Mouse (Mus musculus): ENCODE measurements around the gene Iffo2.

Iffo2 gene

GRCm38 (mm10) chr4:139637847-139638246 lies 107.5 kb downstream of the Iffo2 start:
- DNase-seq (ENCODE audit: extremely low read depth, low read depth): no peak

- DNase-seq (ENCODE audit: extremely low read depth, low read depth): no peak
These were observed 108.0 kb downstream of the Iffo2 start for GRCm38 (mm10) chr4:139638356-139638755.

GRCm38 (mm10) chr4:139639801-139640200 lies 109.5 kb downstream of the Iffo2 start:
- DNase-seq (ENCODE audit: extremely low read depth, low read depth): no peak

GRCm38 (mm10) chr4:139640333-139640732 lies 110.0 kb downstream of the Iffo2 start:
- DNase-seq (ENCODE audit: extremely low read depth, low read depth): no peak

GRCm38 (mm10) chr4:139640775-139641174 lies 110.4 kb downstream of the Iffo2 start:
- peak; percentile 22 for DNase-seq (ENCODE audit: extremely low read depth, low read depth)

- no peak for DNase-seq (ENCODE audit: extremely low read depth, low read depth)
These were observed 111.6 kb downstream of the Iffo2 start for GRCm38 (mm10) chr4:139641829-139642425.

GRCm38 (mm10) chr4:139643972-139644371 lies 113.6 kb downstream of the Iffo2 start:
- DNase-seq (ENCODE audit: extremely low read depth, low read depth): peak; percentile 26

- DNase-seq (ENCODE audit: extremely low read depth, low read depth): no peak
These were observed 116.6 kb downstream of the Iffo2 start for GRCm38 (mm10) chr4:139646916-139647315.

GRCm38 (mm10) chr4:139650086-139650743 lies 119.9 kb downstream of the Iffo2 start:
- DNase-seq (ENCODE audit: extremely low read depth, low read depth): no peak

GRCm38 (mm10) chr4:139650907-139651306 lies 120.6 kb downstream of the Iffo2 start:
- DNase-seq (ENCODE audit: extremely low read depth, low read depth): no peak

GRCm38 (mm10) chr4:139653238-139653637 lies 122.9 kb downstream of the Iffo2 start, which contains the start of gene Tas1r2:
Gene Tas1r2, plus strand, starts transcription at chr4:139653538.
- no peak for DNase-seq (ENCODE audit: extremely low read depth, low read depth)

GRCm38 (mm10) chr4:139661897-139662296 lies 131.5 kb downstream of the Iffo2 start:
- no peak for DNase-seq (ENCODE audit: extremely low read depth, low read depth)

- DNase-seq (ENCODE audit: extremely low read depth, low read depth): no peak
These were observed 137.3 kb downstream of the Iffo2 start for GRCm38 (mm10) chr4:139667632-139668031.

- peak; percentile 1 for DNase-seq (ENCODE audit: extremely low read depth, low read depth)
These were observed 139.5 kb downstream of the Iffo2 start for GRCm38 (mm10) chr4:139669847-139670246.

Measured in MEL-GATA-1-ER (cell line).